Mouse (Mus musculus): ENCODE results near the gene Lsm6.
"Not testable (repeated sequence)": the region's sequence is repeated elsewhere in the genome, so short reads cannot be mapped to it uniquely, and the experiment has no call there.

Gene Lsm6

DNA sequence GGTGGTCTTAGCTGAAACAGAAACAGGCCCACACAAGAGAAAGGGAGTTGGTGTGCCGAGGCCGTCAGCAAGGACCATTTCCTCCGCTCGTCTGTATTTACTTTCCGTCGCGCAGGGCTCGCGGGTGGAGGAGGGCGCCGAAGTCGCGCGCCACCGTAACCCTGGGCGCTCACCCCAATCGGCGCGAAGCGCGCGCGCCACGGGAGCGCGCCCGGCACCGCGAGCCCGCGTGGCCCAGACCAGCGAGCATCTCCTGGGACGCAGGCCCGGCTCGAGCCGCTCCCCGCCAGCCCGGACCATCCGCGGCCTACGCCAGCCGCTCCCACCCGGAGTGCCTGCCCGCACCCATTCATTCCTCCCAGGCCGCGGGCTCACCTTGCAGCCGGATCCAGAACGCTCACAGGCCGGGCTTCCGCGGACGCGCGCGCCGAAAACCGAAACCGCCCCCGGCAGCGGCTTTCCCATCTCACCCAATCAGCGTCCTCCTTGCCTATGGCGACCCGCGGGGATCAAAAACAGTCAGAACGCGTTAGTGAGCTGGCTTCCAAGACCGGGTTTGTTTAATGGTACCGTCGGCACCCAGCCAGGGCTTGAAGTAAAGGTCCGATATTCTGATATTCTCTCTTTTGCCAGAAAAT lies at the start of gene Lsm6:
Gene Lsm6, minus strand, starts transcription at position 468 of the 638 bp plus-strand sequence.
- DNase-seq (ENCODE audit: low spot score in 2 of 2), result peak; percentile 89 to 98

- DNase-seq (ENCODE audit: low spot score in 2 of 2), result no peak
Observed at GRCm38 (mm10) chr8:78867036-78867435, 46.1 kb upstream of the Lsm6 start.

DNA sequence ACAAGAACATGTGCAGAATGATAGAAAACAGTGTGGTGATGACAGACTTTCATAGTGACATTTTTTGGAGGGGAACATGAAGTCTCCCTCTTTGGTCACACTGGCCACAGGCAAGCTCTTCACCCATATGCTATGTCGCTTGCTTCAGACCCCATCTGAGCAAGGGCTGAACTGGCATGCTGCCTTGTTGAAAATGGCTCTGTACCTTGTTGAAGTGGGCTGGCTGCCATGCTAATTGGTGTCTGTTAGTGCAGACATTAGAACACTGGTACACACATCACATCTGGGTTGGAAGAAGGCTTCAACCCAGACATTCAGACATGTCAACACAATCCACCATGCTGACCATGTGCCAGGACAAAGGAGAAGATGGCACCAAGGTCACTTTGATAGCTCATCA lies 42.1 kb upstream of the Lsm6 start:
- DNase-seq (ENCODE audit: low spot score in 2 of 2), result no peak

DNA sequence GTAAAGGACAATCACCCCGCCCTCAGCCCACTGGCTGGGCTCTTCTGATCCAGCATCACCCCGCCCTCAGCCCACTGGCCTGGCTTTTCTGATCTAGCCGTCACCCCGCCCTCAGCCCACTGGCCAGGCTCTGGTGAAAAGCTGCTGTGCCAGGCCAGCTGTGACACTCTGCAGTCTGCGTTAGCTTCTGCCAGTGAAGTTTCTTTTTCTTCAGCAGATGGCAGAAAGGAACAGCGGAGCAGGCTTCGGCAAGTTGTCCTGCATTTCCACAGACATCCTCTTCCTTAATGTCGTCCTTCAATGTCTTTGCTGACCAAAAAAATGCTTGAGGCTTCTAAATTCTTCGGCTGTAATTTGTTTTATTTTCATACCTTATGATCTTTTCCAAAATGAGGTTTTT lies 41.1 kb upstream of the Lsm6 start:
- no peak for DNase-seq (ENCODE audit: low spot score in 2 of 2)

- no peak for DNase-seq (ENCODE audit: low spot score in 2 of 2)
Observed at GRCm38 (mm10) chr8:78860789-78861188, 39.8 kb upstream of the Lsm6 start.

DNA sequence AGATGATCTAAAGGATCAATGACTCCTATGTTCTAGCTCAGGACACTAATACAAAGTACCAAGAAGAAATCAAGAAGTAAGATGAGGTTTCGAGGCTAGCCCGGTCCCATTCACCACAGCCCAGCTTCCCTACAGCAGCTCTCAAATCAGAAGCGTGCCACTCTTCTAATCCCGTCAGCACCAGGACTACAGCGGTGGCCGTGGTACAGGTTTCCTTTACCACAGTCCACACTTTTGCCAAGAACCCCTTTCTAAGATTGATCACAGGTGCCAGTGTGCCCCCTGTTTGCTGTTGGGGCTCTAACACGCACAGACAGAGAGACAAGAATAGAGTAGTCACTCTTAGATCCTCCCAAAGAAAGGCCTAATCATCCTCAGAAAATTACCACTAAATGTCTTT lies 36.5 kb upstream of the Lsm6 start:
- DNase-seq (ENCODE audit: low spot score in 2 of 2), result no peak

DNA sequence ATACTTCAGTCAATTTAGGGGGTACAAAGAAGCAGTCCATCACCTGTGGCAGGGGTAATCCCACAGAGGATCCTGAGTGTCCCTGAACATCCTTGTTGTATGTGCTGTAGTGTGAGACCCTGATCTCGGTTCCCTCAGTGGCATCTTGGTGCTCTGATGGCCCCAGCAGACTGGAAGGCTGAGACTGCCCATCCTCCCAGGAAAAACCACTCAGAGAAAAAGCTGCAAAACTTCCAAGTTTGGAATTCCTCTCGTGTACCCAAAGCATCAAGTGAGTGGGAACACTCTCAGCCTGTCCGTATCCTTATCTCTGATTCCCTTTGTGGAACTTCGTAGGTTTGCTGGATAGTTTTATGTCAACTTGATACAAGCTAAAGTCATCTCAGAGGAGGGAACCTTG lies 31.3 kb upstream of the Lsm6 start:
- DNase-seq (ENCODE audit: low spot score in 2 of 2), result no peak

- no peak for DNase-seq (ENCODE audit: low spot score in 2 of 2)
Observed at GRCm38 (mm10) chr8:78847240-78847639, 26.3 kb upstream of the Lsm6 start.

DNA sequence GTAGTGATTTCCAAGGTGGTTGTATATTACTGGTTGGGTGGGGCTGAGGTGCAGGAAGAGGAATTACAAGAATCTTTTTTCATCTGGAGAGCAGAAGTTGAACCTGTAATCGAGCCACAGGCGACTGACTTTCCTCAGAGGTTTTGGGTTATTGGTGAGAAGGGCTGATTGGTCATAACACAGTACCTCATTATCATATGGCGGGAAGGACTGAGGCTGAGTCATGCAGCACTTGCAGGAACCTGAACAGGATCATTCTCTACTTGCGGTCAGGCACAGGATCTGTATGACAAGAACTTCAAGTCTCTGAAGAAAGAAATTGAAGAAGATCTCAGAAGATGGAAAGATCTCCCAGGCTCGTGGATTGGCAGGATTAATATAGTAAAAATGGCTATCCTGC lies 23.6 kb upstream of the Lsm6 start:
- no peak for DNase-seq (ENCODE audit: low spot score in 2 of 2)

GRCm38 (mm10) chr8:78838656-78839413 lies 17.9 kb upstream of the Lsm6 start:
- DNase-seq (ENCODE audit: low spot score in 2 of 2), result no peak

- DNase-seq (ENCODE audit: low spot score in 2 of 2), result no peak
Observed at GRCm38 (mm10) chr8:78836091-78836490, 15.2 kb upstream of the Lsm6 start.

GRCm38 (mm10) chr8:78828414-78828813 lies 7.5 kb upstream of the Lsm6 start:
- no peak for DNase-seq (ENCODE audit: low spot score in 2 of 2)

- no peak for DNase-seq (ENCODE audit: low spot score in 2 of 2)
Observed at GRCm38 (mm10) chr8:78824515-78824914, 3.6 kb upstream of the Lsm6 start.

- not testable (repeated sequence) for DNase-seq (ENCODE audit: low spot score in 2 of 2)
Observed at GRCm38 (mm10) chr8:78819973-78820372, 967 bp downstream of the Lsm6 start.

GRCm38 (mm10) chr8:78814743-78815142 lies 6.2 kb downstream of the Lsm6 start:
- DNase-seq (ENCODE audit: low spot score in 2 of 2), result no peak

GRCm38 (mm10) chr8:78813021-78813420 lies 7.9 kb downstream of the Lsm6 start:
- DNase-seq (ENCODE audit: low spot score in 2 of 2), result no peak

GRCm38 (mm10) chr8:78812446-78812845 lies 8.5 kb downstream of the Lsm6 start:
- no peak for DNase-seq (ENCODE audit: low spot score in 2 of 2)

DNA sequence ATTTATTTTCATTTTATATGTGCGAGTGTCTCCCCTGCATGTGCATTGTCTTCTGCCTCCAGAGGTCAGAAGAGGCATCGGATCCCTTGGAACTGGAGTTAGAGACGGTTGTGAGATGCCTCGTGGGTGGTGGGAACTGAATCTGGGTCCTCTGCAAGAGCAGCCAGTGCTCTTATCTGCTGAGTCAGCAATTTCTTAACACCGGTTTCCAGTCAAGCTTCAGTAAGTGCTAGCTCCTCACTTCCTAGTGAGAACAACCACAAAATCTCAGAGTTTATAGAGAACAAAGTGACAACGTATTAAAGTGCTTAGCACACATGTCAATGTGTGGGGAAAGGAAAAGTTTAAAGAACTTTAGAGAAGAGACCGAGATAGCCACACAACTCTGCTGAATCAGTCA lies 9.2 kb downstream of the Lsm6 start:
- no peak for DNase-seq (ENCODE audit: low spot score in 2 of 2)

DNA sequence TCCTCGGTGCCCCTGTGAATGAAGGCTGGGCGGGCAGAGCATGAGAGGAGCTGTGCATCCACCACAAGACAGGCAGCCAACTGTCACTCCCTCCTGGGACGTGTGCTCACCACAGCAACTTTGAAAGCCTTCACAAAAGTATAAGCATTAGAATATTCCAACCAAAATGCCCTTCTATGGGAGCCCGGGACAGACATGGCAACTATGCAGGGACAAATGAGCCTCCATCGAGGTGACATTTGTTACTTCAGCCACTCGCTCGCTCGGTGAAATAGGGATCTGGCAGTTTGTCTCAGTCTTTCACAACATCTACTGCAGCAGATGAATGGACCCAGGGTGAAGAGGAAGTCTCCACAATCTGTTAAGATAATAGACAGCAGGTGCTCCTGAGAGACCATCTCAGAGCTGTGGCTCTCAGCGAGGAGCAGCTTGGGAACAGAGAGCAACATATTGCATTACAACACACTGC lies 10.7 kb downstream of the Lsm6 start:
- no peak for DNase-seq (ENCODE audit: low spot score in 2 of 2)

DNA sequence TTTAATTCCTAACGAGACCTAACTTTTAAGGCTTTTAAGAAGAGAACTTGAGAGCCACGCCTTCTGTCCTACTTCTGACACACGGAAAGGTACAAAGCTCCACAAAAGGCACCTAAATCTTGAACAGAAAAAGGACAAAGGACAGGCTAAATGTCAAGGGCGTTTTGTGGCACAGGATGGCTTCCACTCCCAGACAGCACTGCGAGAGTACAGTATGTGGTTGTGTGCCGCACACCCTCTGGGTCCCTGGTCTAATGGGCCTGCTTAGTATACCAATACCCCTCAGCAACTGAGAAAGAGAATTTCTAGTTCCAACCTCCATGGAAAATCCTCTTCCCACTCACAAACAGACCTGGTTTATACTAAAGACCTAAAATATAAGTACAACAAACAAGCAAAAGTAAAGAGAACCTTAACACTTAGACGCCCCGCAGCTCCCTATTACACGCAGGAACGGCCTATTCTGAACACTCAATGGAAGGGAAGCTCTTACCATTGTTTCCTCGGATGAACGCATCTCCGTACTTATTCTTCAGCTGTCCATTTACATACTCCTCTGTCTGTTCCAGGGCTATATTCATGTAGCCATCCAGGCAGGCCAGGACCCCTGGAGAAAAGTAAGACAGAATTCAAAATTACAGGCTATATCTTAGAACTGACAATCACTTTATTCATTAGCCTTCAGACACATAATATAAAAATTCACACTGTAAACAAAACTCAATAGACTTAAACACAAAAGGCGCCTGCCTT lies 11.3 kb downstream of the Lsm6 start:
- DNase-seq (ENCODE audit: low spot score in 2 of 2), result no peak

DNA sequence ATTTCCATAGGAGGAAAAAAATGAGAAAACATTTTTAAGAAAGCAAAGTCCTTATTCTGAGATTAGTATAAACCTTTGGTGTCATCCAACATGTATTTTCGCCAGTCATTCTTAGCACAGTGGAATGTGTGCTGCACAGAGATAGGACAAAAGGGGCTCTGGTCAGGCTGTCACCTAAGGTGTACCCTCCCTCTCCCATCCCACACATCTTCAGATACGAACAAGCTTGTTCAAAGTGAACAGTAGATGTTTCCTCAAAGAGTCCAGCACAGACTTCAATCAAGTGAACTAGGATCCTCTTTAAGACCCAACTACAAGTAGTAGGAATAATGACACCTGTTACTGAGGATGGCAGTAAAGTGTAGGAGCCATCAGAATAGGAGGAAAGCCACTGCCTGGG lies 12.1 kb downstream of the Lsm6 start:
- DNase-seq (ENCODE audit: low spot score in 2 of 2), result no peak

- no peak for DNase-seq (ENCODE audit: low spot score in 2 of 2)
Observed at GRCm38 (mm10) chr8:78808439-78808838, 12.5 kb downstream of the Lsm6 start.

GRCm38 (mm10) chr8:78807283-78807682 lies 13.7 kb downstream of the Lsm6 start:
- DNase-seq (ENCODE audit: low spot score in 2 of 2), result no peak
